Mouse (Mus musculus): Measurements from ENCODE around the gene Mcat.
"Not testable (repeated sequence)": the region's sequence is repeated elsewhere in the genome, so short reads cannot be mapped to it uniquely, and the experiment has no call there.

Gene Mcat

DNA sequence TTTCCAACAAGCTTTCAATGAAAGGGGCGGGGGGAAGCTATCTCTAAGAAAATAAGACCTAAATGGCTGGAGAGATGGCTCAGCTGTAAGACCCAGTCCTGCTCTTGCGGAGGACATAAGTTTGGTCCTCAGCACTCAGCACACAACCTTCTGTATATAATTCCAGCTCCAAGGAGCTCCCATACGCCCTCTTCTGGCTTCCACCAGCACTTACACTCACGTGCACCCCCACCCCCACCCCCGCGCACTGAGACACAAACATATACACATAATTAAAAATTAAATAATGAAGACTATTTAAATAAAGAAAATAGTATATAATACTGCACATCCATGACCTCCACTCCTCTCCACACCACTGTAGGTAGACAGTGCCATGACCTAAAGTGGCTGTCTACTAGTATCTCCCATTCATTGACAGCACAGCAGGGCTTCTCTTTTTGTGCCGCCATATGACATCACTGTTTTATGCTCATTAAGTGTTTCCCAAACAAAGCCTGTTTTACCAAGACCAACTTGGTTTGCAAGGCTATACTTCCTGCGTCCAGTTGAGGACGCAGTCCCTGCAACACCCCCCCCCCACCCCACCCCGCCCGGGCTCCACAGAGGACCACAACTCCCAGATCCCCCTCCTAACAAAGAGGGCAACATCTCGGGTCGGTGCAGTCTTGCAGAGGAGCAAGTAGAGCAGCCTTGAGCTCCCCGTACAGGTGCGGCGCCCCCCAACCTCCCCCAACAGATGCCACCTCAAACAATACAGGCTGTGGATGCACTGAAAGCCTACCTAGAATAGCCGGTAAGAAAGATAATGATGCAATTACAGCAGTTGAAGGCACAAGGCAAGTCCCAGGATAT, 53.4 kb downstream of the Mcat start:
- DNase-seq (ENCODE audit: low spot score), result peak; percentile 42

DNA sequence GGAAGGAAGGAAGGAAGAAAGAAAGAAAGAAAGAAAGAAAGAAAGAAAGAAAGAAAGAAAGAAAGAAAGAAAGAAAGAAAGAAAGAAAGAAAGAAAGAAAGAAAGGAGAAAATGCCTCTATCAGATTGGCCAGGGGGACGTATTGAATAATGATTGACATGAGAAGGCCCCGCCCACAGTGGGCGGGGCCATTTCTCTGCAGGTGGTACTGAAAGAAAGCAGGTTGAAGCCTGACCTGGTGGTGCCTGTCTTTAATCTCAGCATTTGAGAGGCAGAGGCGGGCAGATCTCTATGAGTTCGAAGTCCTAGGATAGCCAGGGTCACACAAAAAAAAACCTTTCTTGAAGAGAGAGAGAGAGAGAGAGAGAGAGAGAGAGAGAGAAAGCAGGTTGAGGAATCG, 62.1 kb downstream of the Mcat start:
- DNase-seq (ENCODE audit: low spot score), result not testable (repeated sequence)

DNA sequence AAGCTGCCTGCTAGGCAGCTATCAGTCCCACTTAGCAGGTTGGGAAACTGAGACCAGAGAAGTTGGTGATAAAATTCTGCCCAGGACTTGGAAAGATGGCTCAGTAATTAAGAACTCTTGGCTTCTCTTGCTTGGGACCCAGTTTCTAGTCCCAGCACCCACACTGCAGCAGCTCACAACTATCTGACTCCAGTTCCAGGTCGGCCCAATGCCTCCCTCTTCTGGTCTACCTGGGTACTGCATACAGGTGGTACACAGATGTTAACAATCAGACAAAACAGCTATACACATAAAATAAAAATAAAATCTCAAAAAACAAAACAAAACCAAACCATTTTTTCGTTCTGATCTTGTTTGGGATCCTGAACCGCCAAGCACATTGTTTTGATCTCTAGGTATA, 63.2 kb downstream of the Mcat start:
- no peak for DNase-seq (ENCODE audit: low spot score)

DNA sequence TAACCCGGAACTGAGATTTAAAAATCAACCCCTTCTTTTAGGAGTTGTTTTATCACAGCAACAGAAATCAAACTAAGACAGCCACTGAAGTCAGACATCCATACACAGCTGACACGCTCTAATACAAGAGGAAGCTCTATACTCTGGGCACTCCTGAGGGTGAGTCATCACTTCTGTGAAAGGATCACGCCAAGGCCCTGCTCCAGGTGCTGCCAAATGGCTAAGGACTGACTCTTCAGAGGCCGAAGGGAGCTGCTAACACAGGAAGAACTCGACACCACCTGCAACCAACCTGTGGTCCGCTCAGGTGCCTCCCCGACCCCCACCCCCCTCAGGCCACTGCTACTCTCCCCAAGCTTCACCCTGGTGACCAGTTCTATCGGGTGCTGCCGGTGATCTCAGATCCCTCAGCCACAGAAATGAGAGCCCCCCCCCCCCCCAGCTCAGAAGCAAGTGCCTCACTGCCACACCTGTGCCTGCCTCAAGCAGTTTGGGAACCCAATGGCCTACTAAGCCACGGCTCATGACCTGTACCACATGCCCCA, 64.3 kb downstream of the Mcat start:
- no peak for DNase-seq (ENCODE audit: low spot score)

DNA sequence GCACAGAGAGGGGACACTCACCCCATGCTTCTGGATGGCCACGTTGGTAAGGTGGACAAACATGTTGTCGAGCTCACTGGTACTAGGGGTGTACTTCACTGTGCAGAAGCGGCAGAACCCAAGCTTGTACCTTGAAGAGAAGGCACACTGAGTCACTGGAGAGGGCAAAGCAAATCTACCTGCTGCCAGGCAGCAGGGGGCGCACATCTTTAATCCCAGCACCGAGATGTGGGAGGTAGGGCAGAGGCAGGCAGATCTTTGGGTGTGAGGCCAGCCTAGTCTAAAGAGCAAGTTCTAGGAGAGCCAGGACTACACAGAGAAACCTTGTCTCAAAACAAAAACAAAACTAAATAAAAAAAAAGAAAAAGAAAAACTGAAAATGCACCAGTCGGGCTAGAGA, 66.3 kb downstream of the Mcat start:
- DNase-seq (ENCODE audit: low spot score), result no peak

Measured in retina, embryonic 14.5 days (tissue).